Mouse (Mus musculus) testis, postnatal 14 days (tissue): ENCODE measurements around the gene Dcdc2c.

Experiments
- DNase-seq: peaks from one replicate; pipeline ENCODE4 v3.0.0; 2021; ENCODE audit warnings: low spot score

Dcdc2c gene

DNA sequence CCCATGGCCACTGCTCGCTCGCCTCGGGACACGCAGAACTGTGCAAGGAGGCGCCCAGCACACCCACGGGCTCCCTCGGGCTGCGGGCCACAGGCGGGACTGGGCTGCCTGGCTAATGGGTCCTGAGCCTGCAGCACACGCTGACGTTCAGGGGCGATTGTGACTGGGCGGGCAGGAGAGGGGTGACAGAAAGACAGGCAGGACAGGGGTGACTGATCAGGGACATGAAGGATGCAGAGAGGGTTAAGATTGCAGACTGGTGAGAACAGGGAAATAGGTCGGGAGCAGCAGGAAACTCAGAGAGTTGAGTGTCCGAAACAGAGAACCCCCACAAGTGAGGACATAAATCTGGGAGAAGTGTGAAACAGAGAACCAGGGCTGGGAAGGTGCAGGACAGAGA lies at the start of gene Dcdc2c:
TSS of gene Dcdc2c (minus strand) at position 101 of the 400 bp plus-strand sequence.
- DNase-seq = no peak

DNA sequence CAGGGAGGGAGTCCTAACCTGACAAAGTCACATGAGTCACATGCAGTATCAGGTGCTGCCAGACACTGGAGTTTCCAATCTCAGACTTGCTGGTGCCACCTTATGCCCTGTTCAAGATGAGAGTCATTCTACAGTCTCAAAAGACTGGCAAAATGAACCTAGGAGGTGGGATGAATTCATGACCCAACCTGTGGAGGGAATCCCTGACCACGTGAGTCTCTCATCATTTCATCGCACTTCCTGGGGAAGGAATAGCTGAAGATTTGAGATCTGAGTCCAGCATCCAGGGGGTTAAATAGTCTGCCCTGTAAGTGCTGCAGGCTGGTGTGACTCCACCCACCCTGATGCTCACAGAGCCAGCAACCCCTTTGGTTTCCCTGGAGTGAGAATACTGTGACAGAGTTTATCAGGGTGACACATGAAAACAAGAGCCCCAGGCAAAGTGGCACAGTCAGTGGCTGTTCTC lies 46.4 kb upstream of the Dcdc2c start:
- DNase-seq = no peak

DNA sequence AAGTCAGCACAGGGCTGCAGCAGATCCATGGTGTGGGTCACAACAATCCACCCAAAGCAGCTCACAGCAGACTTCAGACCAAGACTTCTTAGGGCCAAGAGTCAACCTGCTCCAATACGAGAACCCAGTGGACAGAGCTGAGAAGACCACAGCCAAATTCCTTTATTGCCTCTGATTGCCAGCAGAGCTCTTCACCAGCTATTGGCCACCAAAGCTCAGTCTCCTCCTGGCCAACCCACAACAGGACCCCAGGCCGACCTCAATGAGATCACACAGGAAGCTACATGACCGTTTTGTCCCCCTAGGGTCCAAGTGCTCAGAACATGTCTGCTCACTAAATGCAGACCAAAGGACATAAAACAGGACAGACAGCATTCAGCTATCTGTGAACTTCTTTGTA lies 45.9 kb upstream of the Dcdc2c start:
- DNase-seq = no peak

DNA sequence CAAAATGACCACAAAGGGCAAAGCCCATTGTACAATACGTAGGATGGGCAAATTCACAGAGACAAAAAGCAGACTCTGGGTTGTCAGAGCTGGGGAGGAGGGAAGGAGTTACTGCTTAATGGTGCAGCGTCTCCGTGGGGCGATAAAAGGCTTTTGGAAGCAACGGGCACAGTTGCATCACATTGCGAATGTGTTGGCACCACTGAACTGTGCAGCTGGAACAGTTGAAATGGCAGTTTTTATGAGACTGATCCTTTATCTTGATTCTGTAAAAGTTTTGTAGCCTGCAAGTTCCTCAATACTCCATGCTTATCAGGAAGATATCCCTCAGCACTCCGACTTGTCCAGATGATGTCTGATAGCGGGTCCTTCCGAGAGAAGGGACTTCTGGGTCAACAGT lies 45.5 kb upstream of the Dcdc2c start:
- no peak for DNase-seq

DNA sequence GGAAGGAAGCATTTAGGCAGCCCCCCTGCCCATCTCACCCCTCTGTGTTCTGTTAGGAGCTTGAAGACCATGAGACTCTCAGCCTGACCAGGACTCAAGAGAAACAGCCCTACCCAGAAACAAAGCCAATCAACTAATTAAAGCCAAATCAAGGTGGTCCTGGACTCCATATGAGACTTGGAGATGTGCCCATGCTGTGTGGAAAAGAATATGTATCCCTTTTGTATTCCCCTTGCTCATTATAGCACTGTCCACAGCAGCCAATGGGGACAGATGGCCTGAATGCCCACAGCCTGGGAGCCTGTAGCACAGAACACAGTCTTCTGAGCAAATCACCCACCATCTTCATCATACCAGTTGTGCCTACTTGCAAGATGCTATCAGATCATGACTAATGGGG lies 44.7 kb upstream of the Dcdc2c start:
- DNase-seq = no peak

DNA sequence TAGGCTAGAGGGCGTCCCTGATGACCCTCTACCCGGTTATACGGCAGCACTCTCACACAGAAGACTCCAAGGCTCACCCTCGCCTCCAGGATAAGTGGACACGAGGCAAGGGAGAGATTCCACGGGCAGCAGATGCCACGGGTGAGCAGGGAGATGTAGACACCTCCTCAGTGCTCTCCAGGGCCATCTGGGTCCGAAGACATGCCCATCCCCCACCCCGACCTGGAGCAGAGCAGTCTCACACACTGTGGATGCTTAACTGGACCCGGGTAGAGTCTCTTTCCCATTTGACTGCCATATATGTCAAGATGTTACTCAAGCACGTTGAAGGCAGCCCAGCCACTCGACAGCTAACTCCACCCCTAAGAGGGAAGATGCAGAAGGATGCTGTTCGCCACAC lies 38.2 kb upstream of the Dcdc2c start:
- no peak for DNase-seq

DNA sequence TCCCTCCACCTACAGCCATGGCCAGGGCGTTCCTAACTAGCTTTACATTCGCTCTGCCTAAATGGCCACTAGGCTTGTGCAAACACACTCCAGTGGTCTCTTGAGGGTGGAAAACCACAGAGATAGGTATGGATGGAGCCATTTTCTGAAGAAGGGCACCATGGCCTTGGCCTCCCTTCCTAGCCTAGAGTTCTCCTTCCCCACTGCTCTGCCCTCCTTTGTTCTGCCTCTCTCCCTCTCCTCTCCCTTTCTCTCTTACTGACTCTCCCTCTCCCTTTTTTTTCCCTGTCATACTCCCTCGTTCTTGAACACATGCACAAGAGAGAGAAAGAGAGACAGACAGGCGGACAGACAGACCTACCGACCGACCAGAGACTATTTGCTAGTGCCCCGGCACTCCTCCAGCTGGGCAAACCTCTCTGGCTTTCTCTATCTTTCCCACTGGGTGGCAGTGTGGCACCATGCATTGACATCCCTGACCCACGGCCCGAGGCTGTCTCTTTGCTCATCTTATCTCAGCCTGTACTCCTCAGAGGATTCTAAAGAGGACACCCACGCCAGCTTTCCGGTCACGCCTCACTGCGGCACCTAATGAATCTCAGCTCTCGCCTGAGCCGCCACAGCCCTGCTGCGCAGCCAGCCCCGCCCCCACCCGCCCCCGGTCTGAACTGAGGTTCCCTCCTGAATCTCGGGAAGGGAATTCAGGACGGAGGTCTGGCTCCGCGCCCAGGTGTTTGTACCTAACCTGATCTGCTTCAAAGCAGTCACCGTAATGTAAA lies 37.1 kb upstream of the Dcdc2c start:
- DNase-seq = peak; percentile 81

DNA sequence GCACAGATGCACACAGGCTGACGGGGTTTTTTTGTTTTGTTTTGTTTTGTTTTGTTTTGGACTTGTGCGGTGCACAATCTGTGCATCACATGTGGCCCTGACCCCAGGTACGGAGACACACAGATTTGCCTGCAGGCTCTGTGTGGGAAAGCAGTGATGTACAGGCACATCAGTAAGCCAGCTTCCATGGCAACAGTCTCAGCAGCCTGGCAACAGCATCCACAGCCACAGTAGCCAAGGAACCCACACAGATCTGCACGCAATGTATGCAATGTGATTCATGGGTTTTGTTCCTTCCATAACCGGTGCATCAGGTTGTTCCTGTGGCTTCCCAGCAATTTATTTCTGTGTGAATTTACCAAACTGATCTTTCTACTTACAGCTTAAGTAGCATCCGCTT lies 35.8 kb upstream of the Dcdc2c start:
- no peak for DNase-seq

DNA sequence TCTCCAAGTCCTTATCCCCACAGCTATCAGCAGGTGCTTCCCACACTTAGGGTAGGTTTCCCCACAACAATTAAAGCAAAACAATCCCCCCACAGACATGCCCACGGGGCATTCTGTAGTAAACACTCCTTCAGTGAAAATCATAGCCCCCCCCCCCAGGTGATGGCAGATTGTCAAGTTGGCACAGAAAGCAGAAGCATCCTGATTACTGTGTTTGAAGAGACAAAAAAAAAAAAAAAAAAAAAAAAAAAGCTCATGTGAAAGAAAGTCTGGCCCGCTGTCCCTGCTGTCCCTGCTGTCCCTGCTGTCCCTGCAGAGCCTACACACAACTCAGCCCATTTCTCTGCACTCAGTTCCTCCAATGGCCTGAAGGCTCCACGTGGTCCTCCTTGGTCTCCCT lies 31.8 kb upstream of the Dcdc2c start:
- DNase-seq = no peak

DNA sequence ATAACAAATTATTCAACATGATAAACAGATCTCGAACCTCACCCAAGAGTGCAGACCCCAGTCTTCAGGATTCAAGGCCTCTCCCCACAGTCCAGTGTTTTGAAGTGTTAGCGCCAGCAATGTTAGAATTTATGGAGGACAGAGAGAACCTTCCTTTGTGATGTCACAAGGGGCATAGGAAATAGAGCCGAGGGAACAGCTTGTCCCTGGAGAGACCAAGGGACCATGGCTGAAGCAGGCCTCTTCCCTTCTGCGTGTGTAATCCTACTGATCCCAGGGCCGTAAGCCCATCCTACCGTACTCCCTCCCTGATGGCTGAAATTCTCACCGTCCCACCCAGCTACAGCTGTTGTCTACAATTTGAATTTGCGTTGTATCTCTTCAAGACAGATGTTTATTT lies 30.2 kb upstream of the Dcdc2c start, which contains the start of gene Allc:
TSS of gene Allc (minus strand) at position 101 of the 400 bp plus-strand sequence.
- DNase-seq = no peak

DNA sequence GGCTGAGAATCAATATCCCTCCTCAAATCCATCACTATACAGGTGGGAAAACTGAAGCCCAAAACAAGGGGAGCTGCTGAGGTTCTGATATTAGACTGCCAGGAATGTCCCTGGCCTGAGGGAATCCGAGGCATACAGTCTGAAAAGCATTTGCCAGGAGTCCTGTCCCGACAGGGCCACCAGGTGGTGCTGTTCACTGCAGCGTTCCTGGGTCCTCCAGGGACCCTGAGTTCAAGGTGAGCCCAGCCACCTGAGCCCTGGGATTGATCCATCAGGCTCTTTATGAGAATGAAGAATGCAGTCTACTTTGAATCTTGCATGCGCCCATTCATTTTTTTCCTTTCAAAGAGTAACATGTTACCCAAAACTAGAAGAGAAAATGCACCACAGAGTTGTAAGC lies 26.9 kb upstream of the Dcdc2c start:
- peak; percentile 42 for DNase-seq

DNA sequence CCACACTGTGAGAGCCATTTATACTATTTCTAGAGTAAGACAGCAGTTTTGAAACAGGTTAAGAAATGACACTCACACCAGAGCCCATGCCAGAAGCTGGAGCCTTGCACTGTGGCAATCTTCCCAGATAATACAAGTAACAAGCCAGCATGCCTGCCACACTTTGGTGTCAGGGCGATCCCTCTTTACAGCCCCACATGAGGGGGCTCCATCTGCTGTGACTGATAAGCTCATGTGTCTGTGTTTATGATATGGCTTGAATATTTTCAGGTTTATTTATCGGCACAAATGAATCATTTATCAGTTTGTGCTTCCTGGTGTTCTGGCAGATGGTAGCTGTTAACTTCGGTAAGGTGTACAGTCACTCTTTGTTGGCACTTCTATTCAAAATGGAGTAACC lies 25.9 kb upstream of the Dcdc2c start:
- no peak for DNase-seq

DNA sequence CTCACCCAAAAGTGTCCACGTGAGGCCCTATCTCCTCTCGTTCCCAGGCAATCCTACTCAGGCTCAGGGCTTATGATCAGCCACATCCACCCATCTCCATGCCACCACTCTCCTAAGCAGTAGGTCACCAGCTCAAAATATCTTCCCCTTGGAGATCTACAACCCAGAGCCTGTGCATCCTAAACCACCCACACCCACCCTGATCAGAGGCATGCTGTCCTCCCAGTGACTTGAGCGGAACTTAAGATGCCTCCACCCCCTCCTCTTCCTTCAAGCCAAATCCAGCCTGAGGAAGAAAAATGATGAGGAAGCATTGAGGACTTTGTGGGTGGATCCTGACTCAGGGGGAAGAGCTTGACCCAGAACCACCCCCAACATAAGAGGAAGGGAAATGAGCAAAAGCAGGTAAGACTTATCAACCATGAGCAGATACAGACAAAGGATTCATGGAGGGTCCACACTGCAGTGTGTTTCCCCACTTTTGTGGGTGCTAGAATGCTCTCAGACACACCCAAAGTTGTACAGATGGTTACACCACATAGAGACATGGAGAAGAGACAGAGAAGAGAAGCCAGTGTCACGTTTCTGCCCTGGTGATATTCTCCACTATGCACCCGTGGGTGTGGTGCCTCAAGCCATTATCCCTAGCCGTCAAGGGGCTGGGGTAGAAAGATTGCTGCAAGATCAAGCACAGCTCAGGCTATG lies 23.3 kb upstream of the Dcdc2c start:
- DNase-seq = no peak

DNA sequence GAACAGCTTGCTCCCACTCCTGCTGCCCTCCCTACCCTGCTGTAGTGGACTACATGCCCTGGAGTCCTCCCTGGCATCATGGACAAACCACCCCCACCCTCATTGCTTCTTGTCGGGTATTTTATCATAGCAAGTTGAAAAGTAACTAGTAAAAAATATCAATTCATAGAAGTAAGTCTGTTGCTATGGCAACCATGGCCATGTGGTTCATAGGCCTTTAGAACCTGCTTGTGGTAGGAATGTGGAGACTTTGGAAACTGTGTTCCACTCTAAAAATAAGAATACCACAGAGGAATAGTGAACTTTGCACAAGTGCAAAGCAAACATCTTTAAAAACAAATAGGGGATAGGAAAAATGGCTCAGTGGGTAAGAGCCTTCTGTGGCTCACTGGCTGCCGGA lies 20.0 kb upstream of the Dcdc2c start:
- no peak for DNase-seq

DNA sequence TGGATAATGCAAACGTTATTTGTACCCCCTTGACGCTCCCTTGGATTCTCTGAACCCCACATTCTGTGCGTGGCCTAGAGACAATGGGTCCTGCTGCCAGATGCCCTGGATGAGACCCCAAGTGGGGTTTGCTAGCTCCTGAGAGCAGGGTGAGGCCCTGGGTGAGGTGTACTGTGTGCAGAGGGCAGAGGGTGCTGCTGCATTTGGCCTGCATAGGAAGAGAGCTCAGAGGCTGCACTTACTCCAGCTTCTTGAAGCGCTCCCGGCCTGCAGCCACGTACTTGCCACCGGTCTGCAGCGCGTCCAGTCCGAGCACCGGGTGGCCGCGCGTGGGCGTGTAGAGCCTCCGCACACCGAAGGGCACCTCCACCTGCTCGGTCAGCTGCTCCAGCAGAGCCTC lies 424 bp downstream of the Dcdc2c start:
- no peak for DNase-seq

DNA sequence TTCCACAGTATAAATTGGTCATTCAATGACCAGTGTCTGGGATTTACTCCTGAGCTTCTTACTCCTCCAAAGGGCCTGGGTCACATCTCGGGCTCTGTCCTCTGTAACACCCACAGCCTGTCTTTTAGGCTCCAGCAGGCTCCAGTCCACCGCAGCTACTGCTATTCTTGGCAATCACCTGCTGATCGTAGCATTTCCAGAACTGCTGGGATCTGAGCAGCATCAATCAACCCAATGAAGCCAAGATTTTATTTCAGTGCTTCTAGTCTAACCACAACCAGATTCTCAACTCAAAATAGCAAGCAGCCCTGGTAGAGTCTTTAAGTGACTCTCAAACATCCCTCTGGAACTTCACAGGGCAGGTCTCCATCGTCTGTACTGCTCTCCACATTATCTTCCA lies 3.3 kb downstream of the Dcdc2c start:
- DNase-seq = no peak

DNA sequence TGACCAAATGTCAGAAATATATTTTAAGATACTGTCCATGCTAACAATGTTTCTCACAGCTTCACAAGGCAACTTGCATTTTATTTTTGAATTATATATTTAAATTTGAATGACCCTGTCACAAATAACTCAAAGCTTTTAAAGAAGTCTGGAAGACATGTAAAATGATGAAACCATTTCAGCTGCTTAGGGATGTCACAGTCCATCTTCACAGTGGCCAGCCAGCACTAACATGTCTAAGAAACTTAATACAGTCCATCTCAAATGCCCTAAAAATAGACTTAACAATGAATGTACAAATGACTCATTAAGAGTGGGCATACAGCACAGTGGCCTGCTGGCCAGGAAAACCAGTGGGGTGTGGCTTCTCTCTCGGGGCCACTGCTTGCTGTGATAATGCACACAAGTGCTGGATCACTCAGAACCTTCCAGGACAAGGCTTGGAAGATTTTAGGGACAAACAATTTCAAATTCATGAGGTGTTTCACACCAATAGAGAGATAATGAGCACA lies 37.9 kb downstream of the Dcdc2c start:
- no peak for DNase-seq

DNA sequence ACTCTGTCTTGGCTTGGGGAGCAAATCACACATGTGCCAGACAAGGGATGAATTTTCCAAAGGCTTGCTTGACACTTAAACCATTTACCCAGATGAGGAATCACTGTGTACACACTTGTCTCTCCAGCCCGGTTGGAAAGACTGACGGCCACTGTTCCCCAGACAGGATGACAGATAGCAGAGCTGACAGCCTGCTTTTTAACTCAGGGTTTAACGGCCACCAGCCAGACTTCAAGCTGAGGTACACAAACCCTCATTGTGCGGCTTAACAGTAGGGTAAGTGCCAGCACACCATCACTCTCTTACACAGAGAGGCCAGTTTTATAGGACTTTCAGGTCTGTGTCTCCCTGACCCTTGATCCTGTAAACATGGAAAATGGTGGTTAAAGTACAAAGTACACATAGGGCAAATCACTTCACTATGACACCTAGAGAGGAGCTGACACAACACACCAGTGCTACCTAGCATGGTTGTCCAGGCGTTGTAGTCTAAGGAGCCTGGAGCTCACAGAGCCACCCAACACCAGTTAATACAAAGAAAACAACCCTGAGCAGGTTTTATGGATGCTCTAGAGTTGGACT lies 42.4 kb downstream of the Dcdc2c start:
- DNase-seq = no peak

DNA sequence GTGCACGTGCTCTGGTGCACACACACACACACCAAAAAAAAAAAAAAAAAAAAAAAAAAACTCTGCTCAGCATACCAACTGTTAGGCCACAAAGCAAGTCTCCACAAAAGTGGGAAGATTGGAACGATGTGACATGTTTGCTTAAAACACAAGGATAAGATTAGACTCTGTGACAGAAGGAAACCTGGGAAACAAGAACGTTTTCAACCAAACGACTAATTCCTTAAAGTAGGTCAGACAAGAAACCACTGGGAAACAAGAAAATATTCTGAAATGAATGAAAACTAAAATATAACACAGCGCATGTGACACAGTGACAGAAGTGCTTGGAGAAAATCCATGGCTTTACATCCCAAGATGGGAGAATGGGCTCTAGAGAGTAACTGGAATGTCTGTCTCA lies 57.9 kb downstream of the Dcdc2c start:
- no peak for DNase-seq

DNA sequence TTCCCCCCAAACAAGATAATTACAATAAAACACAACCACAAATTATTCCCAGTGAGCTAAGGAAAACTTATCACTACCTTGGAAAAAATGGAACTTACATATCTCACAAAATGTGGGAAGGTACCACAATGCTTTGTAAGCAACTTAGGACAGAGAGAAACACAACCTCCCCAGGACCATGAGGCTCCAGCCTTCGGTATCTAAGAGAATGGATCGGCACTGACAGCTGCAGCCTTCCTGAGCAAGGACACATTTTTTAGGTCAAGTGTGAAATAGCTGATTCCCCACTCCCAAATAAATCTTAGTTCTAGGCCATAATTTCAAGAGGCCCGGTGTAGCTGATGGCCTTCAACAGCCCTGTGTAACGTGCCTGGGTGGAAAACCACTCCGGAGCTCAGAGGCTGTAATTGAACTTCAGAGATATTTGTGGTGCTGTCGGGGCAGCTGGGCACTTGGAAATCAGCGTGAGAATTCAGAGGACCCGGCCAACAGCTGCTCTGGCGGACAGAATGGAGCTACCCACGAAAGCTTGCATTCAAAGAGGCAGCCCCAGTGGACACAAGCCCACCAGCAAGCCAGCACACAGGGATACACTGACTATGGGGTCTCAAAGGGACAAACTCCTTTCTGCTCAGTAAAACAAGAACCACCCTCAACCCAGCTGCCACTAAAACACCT lies 69.6 kb downstream of the Dcdc2c start:
- no peak for DNase-seq

DNA sequence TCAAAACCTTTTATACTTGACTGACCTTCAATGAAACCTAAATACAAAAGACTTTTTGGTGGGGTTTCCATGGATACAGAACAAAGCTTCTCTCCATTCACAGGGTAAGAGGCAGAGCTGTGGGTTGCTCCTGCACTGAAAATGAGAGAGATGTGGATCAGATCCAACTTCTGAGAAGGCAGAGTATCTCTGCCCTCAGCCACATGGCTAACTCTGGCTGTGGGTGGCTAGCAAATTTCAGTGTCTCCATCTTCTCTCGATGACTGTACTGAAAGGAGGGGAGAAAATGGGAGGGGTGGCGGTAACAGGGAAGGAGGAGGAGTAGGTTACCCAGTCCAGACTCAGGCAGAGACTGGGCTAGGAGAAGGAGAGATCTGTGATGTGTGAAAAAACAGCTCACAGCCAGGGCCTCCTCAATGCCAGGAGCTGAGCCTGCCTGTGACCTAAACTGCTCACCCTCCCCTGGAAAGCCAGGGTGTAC lies 91.2 kb downstream of the Dcdc2c start:
- no peak for DNase-seq

DNA sequence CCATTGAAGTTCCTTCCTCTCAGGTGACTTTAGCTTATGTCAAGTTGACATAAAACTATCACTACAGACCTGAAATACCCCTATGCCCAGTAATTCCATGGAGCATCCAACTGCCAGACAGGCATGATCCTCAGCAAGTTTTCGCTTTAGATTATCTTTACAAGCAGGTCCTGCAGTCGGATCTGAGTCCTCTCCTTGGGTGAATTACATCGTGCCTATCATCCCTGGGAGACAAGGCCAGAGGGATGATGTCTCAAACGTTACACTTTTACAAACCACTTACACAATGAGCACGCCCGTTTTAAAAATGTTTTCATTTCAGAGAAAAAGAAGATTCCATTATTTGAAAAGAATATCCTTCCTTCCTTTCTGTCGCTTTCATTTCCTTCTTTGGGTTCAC lies 91.7 kb downstream of the Dcdc2c start:
- DNase-seq = no peak
